Mouse (Mus musculus) layer of hippocampus, postnatal 14 days (tissue): Measurements from ENCODE around the gene Olfr1441. TPM values are rescaled to one million over a fixed set of nuclear protein-coding genes. Genes with fewer than 3 reads are reported as not detected.

Source experiments
- DNase-seq, 2 experiments: peaks; one replicate each; pipeline ENCODE4 v3.0.0; 2021 to 2022; ENCODE audit warnings: low spot score in 2 of 2, mixed read lengths in 1 of 2
- total RNA-seq, 2 experiments: library from RNA; stranded (reverse); gene quantifications; 2 replicates each; pipeline ENCODE4 v1.2.3; 2021

Olfr1441 gene
- total RNA-seq, 2 experiments from 2014 or later = not detected

DNA sequence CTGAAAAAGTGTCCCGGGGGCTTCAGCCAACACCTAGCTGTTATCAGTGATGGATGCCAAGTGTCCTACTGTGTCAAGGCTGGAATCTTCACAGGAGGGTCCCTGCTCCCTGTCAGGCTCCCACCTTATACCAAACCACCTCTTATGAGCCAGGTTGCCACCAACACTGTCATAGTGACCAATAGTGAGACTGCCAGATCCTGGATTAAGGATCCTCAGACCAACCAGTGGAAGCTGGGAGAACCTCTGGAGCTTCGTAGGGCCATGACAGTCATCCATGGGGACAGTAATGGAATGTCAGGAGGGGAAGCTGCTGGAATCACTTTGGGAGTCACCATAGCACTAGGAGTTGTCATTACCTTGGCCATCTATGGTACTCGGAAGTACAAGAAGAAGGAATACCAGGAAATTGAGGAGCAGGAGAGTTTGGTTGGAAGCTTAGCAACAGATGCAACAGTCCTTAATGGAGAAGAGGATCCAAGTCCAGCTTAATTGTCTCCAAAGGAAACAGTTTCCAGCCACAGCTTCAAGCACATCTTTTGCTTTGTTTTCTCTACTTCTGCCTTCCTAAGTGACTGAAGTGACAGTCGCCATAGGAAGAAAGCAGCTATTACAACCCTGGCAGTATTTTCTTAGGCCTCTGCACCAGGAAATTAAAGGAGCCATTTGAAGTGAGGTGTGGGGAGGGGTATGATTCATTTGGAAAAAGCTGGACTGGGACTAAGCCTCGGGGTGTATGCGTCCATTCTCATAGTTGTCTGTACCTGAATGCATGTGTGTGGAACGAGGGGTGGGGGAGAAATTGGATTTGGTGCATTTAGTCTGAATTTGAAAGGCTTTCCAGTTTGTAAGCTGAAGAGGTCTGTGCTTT is 45.9 kb downstream of the Olfr1441 start:
- peak in 1 of 2 experiments; percentile 0 for DNase-seq

GRCm38 (mm10) chr19:12463722-12464035 is 46.4 kb downstream of the Olfr1441 start:
- DNase-seq = peak in 1 of 2 experiments; percentile 1

DNA sequence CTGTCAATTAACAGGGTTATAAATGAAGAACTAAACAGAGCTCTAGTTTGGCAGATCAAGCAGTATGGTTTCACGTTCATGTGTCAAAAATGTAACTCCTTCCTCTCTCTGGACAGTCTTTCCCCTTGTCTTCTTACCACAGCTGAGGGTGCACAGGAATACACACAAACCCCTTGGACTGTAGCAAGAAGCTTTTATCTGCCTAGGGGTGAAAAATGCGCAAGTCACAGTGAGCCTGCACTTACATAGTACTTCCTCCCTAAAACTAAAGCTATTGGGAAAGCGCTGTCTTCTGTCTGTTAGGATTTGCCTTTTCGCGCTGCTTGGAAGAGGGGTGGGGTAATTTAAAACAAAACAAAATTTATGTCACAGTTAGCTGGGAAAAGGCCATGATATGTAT is 46.9 kb downstream of the Olfr1441 start:
- DNase-seq = peak in 1 of 2 experiments; percentile 1

DNA sequence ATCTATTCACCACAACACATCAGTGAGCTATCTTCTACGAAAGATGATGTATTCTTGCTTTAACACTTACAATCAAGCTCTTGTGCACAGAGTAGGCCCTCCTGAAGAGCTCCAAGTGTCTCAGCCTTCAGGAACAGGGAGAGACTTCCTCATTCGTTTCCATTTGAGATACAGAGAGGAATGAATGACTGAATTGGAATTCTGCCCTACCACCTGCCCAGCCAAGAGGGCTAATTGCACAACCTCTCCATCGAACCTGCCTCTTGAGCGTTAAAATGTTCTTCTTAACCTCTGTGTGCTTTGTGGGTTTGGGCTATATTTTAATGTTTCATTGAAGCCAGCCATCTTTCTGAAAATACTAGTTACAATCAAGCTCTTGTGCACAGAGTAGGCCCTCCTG is 47.4 kb downstream of the Olfr1441 start:
- DNase-seq = peak in 1 of 2 experiments; percentile 1

- DNase-seq = no peak
Measured at GRCm38 (mm10) chr19:12465530-12466144, 48.4 kb downstream of the Olfr1441 start.

- peak; percentile 61 to 75 for DNase-seq
Measured at GRCm38 (mm10) chr19:12466204-12466603, 49.0 kb downstream of the Olfr1441 start.

GRCm38 (mm10) chr19:12467436-12467835 is 50.2 kb downstream of the Olfr1441 start:
- DNase-seq = peak in 1 of 2 experiments; percentile 14

DNA sequence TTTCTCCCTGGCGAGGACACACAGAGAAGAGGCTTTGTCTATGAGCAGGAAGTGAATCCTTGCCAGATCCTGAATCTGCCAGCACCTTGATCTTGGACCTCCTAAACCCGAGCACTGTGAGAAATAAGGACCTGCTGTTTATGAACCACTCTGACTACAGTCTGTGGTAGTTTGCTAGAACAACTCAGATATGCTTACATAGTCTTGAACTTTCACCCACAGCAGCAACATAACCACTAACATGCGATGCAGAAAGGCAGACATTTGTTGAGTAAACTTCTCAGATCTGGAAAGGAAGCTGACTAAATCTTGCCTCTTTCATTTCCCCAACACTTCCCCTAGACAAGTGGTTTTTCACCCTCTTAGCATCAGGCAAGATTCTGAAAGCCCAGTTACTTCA is 54.6 kb downstream of the Olfr1441 start:
- no peak for DNase-seq

DNA sequence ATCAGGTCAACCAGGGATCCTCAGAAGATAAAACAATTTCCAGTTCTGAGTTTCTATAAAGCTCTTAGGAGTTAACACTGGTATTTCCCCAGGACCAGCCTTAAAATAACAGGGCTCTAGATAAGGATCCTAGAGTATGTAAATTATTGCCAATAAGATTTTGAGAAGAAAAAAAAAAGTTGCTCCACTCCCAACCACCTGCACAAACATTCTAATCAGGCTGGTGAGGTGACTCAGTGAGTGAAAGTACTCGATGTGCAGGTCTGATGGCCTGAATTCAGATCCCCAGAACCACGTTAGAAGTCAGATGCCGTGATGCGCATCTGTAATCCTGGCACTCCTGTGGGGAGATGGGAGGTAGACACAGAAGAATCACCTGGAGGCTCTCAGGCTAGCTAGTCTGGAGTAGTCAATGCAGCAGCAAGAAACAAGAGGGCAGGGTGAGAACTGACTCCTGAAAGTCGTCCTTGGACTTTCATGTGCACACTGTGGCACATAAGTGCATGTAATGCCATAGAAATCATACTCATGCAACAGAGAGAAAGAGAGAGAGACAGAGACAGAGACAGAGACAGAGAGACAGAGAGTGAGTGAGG is 55.2 kb downstream of the Olfr1441 start:
- no peak for DNase-seq

Other genes with a start within 250 kb of the Olfr1441 start
- gene Olfr1555-ps1, start 247.3 kb upstream of the Olfr1441 start, total RNA-seq = not detected
- gene Olfr1431, start 216.8 kb upstream of the Olfr1441 start, total RNA-seq = not detected
- not detected for gene Olfr1432, start 184.8 kb upstream of the Olfr1441 start, total RNA-seq
- not detected for gene Olfr262, start 175.8 kb upstream of the Olfr1441 start, total RNA-seq
- gene Olfr235, start 156.4 kb upstream of the Olfr1441 start, total RNA-seq = not detected
- not detected for gene Olfr1434, start 137.6 kb upstream of the Olfr1441 start, total RNA-seq
- not detected for gene Olfr1436, start 118.3 kb upstream of the Olfr1441 start, total RNA-seq
- not detected for gene Olfr1437, start 92.3 kb upstream of the Olfr1441 start, total RNA-seq
- not detected for gene Olfr1438-ps1, start 81.5 kb upstream of the Olfr1441 start, total RNA-seq
- gene Olfr1440, start 30.2 kb upstream of the Olfr1441 start, total RNA-seq = not detected
- gene Pfpl, start 10.5 kb downstream of the Olfr1441 start, total RNA-seq = not detected
- 1 to 10 TPM; 5.4 to 5.6 TPM for gene Mpeg1, start 43.3 kb downstream of the Olfr1441 start, total RNA-seq
- gene Dtx4, start 84.0 kb downstream of the Olfr1441 start, total RNA-seq = 10 to 100 TPM; 37.0 to 41.8 TPM
- 1 to 10 TPM; 1.6 to 2.2 TPM for gene Fam111a, start 128.3 kb downstream of the Olfr1441 start, total RNA-seq
- gene Gm4952, start 182.5 kb downstream of the Olfr1441 start, total RNA-seq = under 1 TPM; 0.14 to 0.33 TPM
- under 1 TPM; 0.21 to 0.24 TPM for gene Glyat, start 215.9 kb downstream of the Olfr1441 start, total RNA-seq